Mouse (Mus musculus) olfactory bulb, adult 2 months (tissue): ENCODE measurements around the gene Gm10330. TPM values are rescaled to one million over a fixed set of nuclear protein-coding genes. Genes with fewer than 3 reads are reported as not detected.
"Not testable (repeated sequence)": the region's sequence is repeated elsewhere in the genome, so short reads cannot be mapped to it uniquely, and the experiment has no call there.

Experiments used
- H3K27ac ChIP-seq: fragments of 200-500 bp; 2 replicates; pipeline ENCODE4 v1.5.1; 2012; ENCODE audit warnings: low read depth, low read length; ENCODE audit not compliant: insufficient read depth
- H3K4me1 ChIP-seq: fragments of 200-500 bp; 2 replicates; pipeline ENCODE4 v1.6.1; 2012; ENCODE audit warnings: low read length; ENCODE audit not compliant: control insufficient read depth, insufficient read depth
- H3K4me3 ChIP-seq: fragments of 200-500 bp; 2 replicates; pipeline ENCODE4 v1.5.1; 2012; ENCODE audit warnings: mild to moderate bottlenecking, low read depth, low read length, moderate library complexity; ENCODE audit not compliant: insufficient read depth
- WGBS: fragments of 180-500 bp; shearing (Covaris S2); methylation state at CpG from one replicate; pipeline ENCODE4 v1.1.7; 2018; 5-methylcytosine and 5-hydroxymethylcytosine counted together
- polyA plus RNA-seq: library from polyadenylated mRNA; stranded (reverse); fragments of >200 nt; gene quantifications from 2 replicates; pipeline ENCODE4 v1.2.4, GENCODE M21; 2012; ENCODE audit warnings: low replicate concordance; ENCODE audit not compliant: missing spikeins, insufficient read depth, insufficient read length

Gm10330 gene
- not detected in 2 replicates for polyA plus RNA-seq

DNA sequence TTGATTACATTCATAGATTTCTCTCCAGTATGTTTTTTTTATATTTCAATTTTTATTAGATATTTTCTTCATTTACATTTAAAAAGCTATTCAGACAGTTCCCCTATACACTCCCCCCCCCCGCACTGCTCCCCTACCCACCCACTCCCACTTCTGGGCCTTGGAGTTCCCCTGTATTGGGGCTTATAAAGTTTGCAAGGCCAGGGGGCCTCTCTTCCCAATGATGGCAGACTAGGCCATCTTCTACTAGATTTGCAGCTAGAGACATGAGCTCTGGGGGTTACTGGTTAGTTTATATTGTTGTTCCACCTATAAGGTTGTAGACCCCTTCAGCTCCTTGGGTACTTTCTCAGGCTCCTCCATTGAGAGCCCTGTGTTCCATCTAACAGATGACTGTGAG is at the start of gene Gm10330:
Gene Gm10330, minus strand, starts transcription at position 101 of the 400 bp plus-strand sequence.
- not testable (repeated sequence) for H3K4me3 ChIP-seq, H3K4me1 ChIP-seq, H3K27ac ChIP-seq
- 100% methylated on average over 1 of the region's 1 CpGs for WGBS

GRCm38 (mm10) chr12:23800776-23801175 is 20.7 kb upstream of the Gm10330 start:
- WGBS, result 31% methylated on average over 38 of the region's 43 CpGs
- not testable (repeated sequence) for H3K4me1 ChIP-seq, H3K4me3 ChIP-seq, H3K27ac ChIP-seq

- WGBS, result 26% methylated on average over 39 of the region's 48 CpGs
- not testable (repeated sequence) for H3K4me1 ChIP-seq, H3K4me3 ChIP-seq, H3K27ac ChIP-seq
These were observed 20.3 kb upstream of the Gm10330 start for GRCm38 (mm10) chr12:23800366-23800765.
